Mouse (Mus musculus): ENCODE measurements around the gene Gm20388. TPM values are rescaled to one million over a fixed set of nuclear protein-coding genes. Genes with fewer than 3 reads are reported as not detected.
"Not testable (repeated sequence)": the region's sequence is repeated elsewhere in the genome, so short reads cannot be mapped to it uniquely, and the experiment has no call there.

Gm20388 gene
- polyA plus RNA-seq, 1 experiment, result 49.7 TPM

- no peak for DNase-seq
- TF ChIP-seq POLR2A (IDR thresholded peaks at IDR 0.05; ENCODE audit: low read depth, low read length) (no peak), CTCF (conservative IDR thresholded peaks at IDR 0.05; ENCODE audit: insufficient read depth, insufficient read length, low read depth, low read length) (no peak)
- Histone ChIP-seq H3K27ac (ENCODE audit: insufficient read depth, low read depth, low read length) (no peak overlapping the region), H3K27me3 (replicated peaks; ENCODE audit: control insufficient read depth, insufficient read depth, low read length) (no peaks in the 10 kb centered on the region), H3K36me3 (ENCODE audit: control insufficient read depth, insufficient read depth, low read length) (no peaks in the 10 kb centered on the region), H3K4me1 (ENCODE audit: control insufficient read depth, insufficient read depth, low read length) (peaks cover 4% of the 10 kb centered on the region; the same call in 1 of the 2 replicates), H3K4me3 (ENCODE audit: insufficient read depth, low read depth, low read length) (no peak overlapping the region)
- WGBS, result 14% methylated on average over 3 of the region's 3 CpGs
Observed at GRCm38 (mm10) chr8:123422781-123423159, 3512.1 kb downstream of the Gm20388 start.

- no peak within 1 kb of the TSS for H3K4me3 ChIP-seq (ENCODE audit: insufficient read depth, low read depth, low read length)
Observed at GRCm38 (mm10) chr8:123423441-123423840, 3512.8 kb downstream of the Gm20388 start, which contains the start of gene Def8. Gene Def8, plus strand, starts transcription at chr8:123423527.

GRCm38 (mm10) chr8:123426511-123427509 lies 3516.2 kb downstream of the Gm20388 start:
- WGBS, result 97% methylated on average over 27 of the region's 27 CpGs
- TF ChIP-seq CTCF (conservative IDR thresholded peaks at IDR 0.05; ENCODE audit: insufficient read depth, insufficient read length, low read depth, low read length) (no peak), POLR2A (IDR thresholded peaks at IDR 0.05; ENCODE audit: low read depth, low read length) (no peak)
- Histone ChIP-seq H3K27ac (ENCODE audit: insufficient read depth, low read depth, low read length) (no peak overlapping the region), H3K4me1 (ENCODE audit: control insufficient read depth, insufficient read depth, low read length) (peaks cover 4% of the 10 kb centered on the region; the same call in 1 of the 2 replicates), H3K36me3 (ENCODE audit: control insufficient read depth, insufficient read depth, low read length) (no peaks in the 10 kb centered on the region), H3K27me3 (replicated peaks; ENCODE audit: control insufficient read depth, insufficient read depth, low read length) (no peaks in the 10 kb centered on the region), H3K4me3 (ENCODE audit: insufficient read depth, low read depth, low read length) (no peak overlapping the region)
- DNase-seq, result no peak

More at GRCm38 (mm10) chr8:123423441-123423840, 3512.8 kb downstream of the Gm20388 start, which contains the start of gene Def8:
- WGBS, result 52% methylated on average over 7 of the region's 7 CpGs
- peaks cover 4% of the 10 kb centered on the region; the same call in 1 of the 2 replicates for H3K4me1 ChIP-seq (ENCODE audit: control insufficient read depth, insufficient read depth, low read length)
- TF ChIP-seq CTCF (conservative IDR thresholded peaks at IDR 0.05; ENCODE audit: insufficient read depth, insufficient read length, low read depth, low read length), result no peak
- TF ChIP-seq POLR2A (IDR thresholded peaks at IDR 0.05; ENCODE audit: low read depth, low read length), result no peak
- no peak within 1 kb of the TSS for H3K27ac ChIP-seq (ENCODE audit: insufficient read depth, low read depth, low read length)
- no peaks in the 10 kb centered on the region for H3K36me3 ChIP-seq (ENCODE audit: control insufficient read depth, insufficient read depth, low read length)
- DNase-seq, result peak; percentile 89
- no peaks in the 10 kb centered on the region for H3K27me3 ChIP-seq (replicated peaks; ENCODE audit: control insufficient read depth, insufficient read depth, low read length)

- H3K4me1 ChIP-seq (ENCODE audit: control insufficient read depth, insufficient read depth, low read length), result peaks cover 1% of the 10 kb centered on the region; the same call in 1 of the 2 replicates
- no peaks in the 10 kb centered on the region for H3K36me3 ChIP-seq (ENCODE audit: control insufficient read depth, insufficient read depth, low read length)
- no peak overlapping the region for H3K27ac ChIP-seq (ENCODE audit: insufficient read depth, low read depth, low read length)
- no peaks in the 10 kb centered on the region for H3K27me3 ChIP-seq (replicated peaks; ENCODE audit: control insufficient read depth, insufficient read depth, low read length)
- TF ChIP-seq POLR2A (IDR thresholded peaks at IDR 0.05; ENCODE audit: low read depth, low read length), result no peak
- TF ChIP-seq CTCF (conservative IDR thresholded peaks at IDR 0.05; ENCODE audit: insufficient read depth, insufficient read length, low read depth, low read length), result no peak
- H3K4me3 ChIP-seq (ENCODE audit: insufficient read depth, low read depth, low read length), result no peak overlapping the region
- no peak for DNase-seq
- WGBS, result 98% methylated on average over 24 of the region's 24 CpGs
Observed at GRCm38 (mm10) chr8:123427639-123428275, 3517.1 kb downstream of the Gm20388 start.

- H3K4me3 ChIP-seq (ENCODE audit: insufficient read depth, low read depth, low read length), result no peak overlapping the region
- no peaks in the 10 kb centered on the region for H3K36me3 ChIP-seq (ENCODE audit: control insufficient read depth, insufficient read depth, low read length)
- TF ChIP-seq CTCF (conservative IDR thresholded peaks at IDR 0.05; ENCODE audit: insufficient read depth, insufficient read length, low read depth, low read length), result no peak
- no peak for TF ChIP-seq POLR2A (IDR thresholded peaks at IDR 0.05; ENCODE audit: low read depth, low read length)
- no peak for DNase-seq
- H3K4me1 ChIP-seq (ENCODE audit: control insufficient read depth, insufficient read depth, low read length), result no peaks in the 10 kb centered on the region
- 97% methylated on average over 29 of the region's 29 CpGs for whole genome bisulfite sequencing
- H3K27me3 ChIP-seq (replicated peaks; ENCODE audit: control insufficient read depth, insufficient read depth, low read length), result no peaks in the 10 kb centered on the region; the same call in 1 of the 2 replicates
- H3K27ac ChIP-seq (ENCODE audit: insufficient read depth, low read depth, low read length), result no peak overlapping the region
Observed at GRCm38 (mm10) chr8:123428343-123428893, 3517.8 kb downstream of the Gm20388 start.

GRCm38 (mm10) chr8:123428939-123429721 lies 3518.5 kb downstream of the Gm20388 start:
- no peaks in the 10 kb centered on the region; the same call in 1 of the 2 replicates for H3K27me3 ChIP-seq (replicated peaks; ENCODE audit: control insufficient read depth, insufficient read depth, low read length)
- no peaks in the 10 kb centered on the region for H3K36me3 ChIP-seq (ENCODE audit: control insufficient read depth, insufficient read depth, low read length)
- H3K27ac ChIP-seq (ENCODE audit: insufficient read depth, low read depth, low read length), result no peak overlapping the region
- DNase-seq, result no peak
- H3K4me3 ChIP-seq (ENCODE audit: insufficient read depth, low read depth, low read length), result no peak overlapping the region
- WGBS, result 98% methylated on average over 23 of the region's 23 CpGs
- TF ChIP-seq CTCF (conservative IDR thresholded peaks at IDR 0.05; ENCODE audit: insufficient read depth, insufficient read length, low read depth, low read length) (no peak), POLR2A (IDR thresholded peaks at IDR 0.05; ENCODE audit: low read depth, low read length) (no peak)
- no peaks in the 10 kb centered on the region for H3K4me1 ChIP-seq (ENCODE audit: control insufficient read depth, insufficient read depth, low read length)

GRCm38 (mm10) chr8:123429722-123430013 lies 3519.0 kb downstream of the Gm20388 start:
- H3K36me3 ChIP-seq (ENCODE audit: control insufficient read depth, insufficient read depth, low read length); DNase-seq; H3K4me1 ChIP-seq (ENCODE audit: control insufficient read depth, insufficient read depth, low read length); H3K4me3 ChIP-seq (ENCODE audit: insufficient read depth, low read depth, low read length); H3K27ac ChIP-seq (ENCODE audit: insufficient read depth, low read depth, low read length); H3K27me3 ChIP-seq (replicated peaks; ENCODE audit: control insufficient read depth, insufficient read depth, low read length): not testable (repeated sequence)
- WGBS, result 95% methylated on average over 15 of the region's 15 CpGs

- 94% methylated on average over 8 of the region's 8 CpGs for WGBS
- H3K27me3 ChIP-seq (replicated peaks; ENCODE audit: control insufficient read depth, insufficient read depth, low read length); H3K36me3 ChIP-seq (ENCODE audit: control insufficient read depth, insufficient read depth, low read length); H3K4me3 ChIP-seq (ENCODE audit: insufficient read depth, low read depth, low read length); H3K27ac ChIP-seq (ENCODE audit: insufficient read depth, low read depth, low read length); DNase-seq; H3K4me1 ChIP-seq (ENCODE audit: control insufficient read depth, insufficient read depth, low read length): not testable (repeated sequence)
Observed at GRCm38 (mm10) chr8:123430936-123431335, 3520.3 kb downstream of the Gm20388 start.

All from kidney, adult 2 months (tissue).